Mouse (Mus musculus): Measurements from ENCODE around the gene Mthfd1. TPM values are rescaled to one million over a fixed set of nuclear protein-coding genes. Genes with fewer than 3 reads are reported as not detected.

Gene Mthfd1
- polyA plus RNA-seq, 1 experiment from 2014 or later: 62.5 TPM

- no peaks in the 10 kb centered on the region for H3K27me3 ChIP-seq (ENCODE audit: insufficient read depth, poor library complexity, severe bottlenecking)
- H3K9me3 ChIP-seq: no peaks in the 10 kb centered on the region
- peaks cover 70% of the 10 kb centered on the region for H3K36me3 ChIP-seq
- H3K4me3 ChIP-seq: no peak overlapping the region
- H3K27ac ChIP-seq: no peak overlapping the region
- no peak for DNase-seq (ENCODE audit: low spot score)
- peaks cover 18% of the 10 kb centered on the region for H3K4me1 ChIP-seq (replicated peaks)
- WGBS: 97% methylated on average over 2 of the region's 2 CpGs
These were observed 35.2 kb downstream of the Mthfd1 start for GRCm38 (mm10) chr12:76290271-76290670.

- Histone ChIP-seq H3K9me3 (no peaks in the 10 kb centered on the region), H3K4me1 (replicated peaks) (peaks cover 10% of the 10 kb centered on the region), H3K36me3 (peaks cover 93% of the 10 kb centered on the region), H3K27ac (no peak overlapping the region), H3K27me3 (ENCODE audit: insufficient read depth, poor library complexity, severe bottlenecking) (no peaks in the 10 kb centered on the region), H3K4me3 (no peak overlapping the region)
- 68% methylated on average over 7 of the region's 7 CpGs for WGBS
- DNase-seq (ENCODE audit: low spot score): peak; percentile 59
These were observed 38.1 kb downstream of the Mthfd1 start for GRCm38 (mm10) chr12:76293192-76293591.

GRCm38 (mm10) chr12:76297830-76298229, 42.7 kb downstream of the Mthfd1 start:
- Histone ChIP-seq H3K36me3 (peaks cover 91% of the 10 kb centered on the region), H3K27me3 (ENCODE audit: insufficient read depth, poor library complexity, severe bottlenecking) (no peaks in the 10 kb centered on the region), H3K4me1 (replicated peaks) (no peaks in the 10 kb centered on the region), H3K4me3 (no peak overlapping the region), H3K27ac (no peak overlapping the region), H3K9me3 (no peaks in the 10 kb centered on the region)
- 88% methylated on average over 5 of the region's 5 CpGs for WGBS
- DNase-seq (ENCODE audit: low spot score): no peak

GRCm38 (mm10) chr12:76299361-76299906, 44.3 kb downstream of the Mthfd1 start:
- H3K9me3 ChIP-seq: no peaks in the 10 kb centered on the region
- no peaks in the 10 kb centered on the region for H3K4me1 ChIP-seq (replicated peaks)
- no peak overlapping the region for H3K27ac ChIP-seq
- H3K36me3 ChIP-seq: peaks cover 95% of the 10 kb centered on the region
- 94% methylated on average over 9 of the region's 9 CpGs for WGBS
- H3K27me3 ChIP-seq (ENCODE audit: insufficient read depth, poor library complexity, severe bottlenecking): no peaks in the 10 kb centered on the region
- no peak overlapping the region for H3K4me3 ChIP-seq
- no peak for DNase-seq (ENCODE audit: low spot score)

GRCm38 (mm10) chr12:76300367-76300766, 45.3 kb downstream of the Mthfd1 start:
- WGBS: 93% methylated on average over 10 of the region's 10 CpGs
- DNase-seq (ENCODE audit: low spot score): no peak

GRCm38 (mm10) chr12:76303474-76303873, 48.4 kb downstream of the Mthfd1 start:
- Histone ChIP-seq H3K4me3 (no peak overlapping the region), H3K27ac (no peak overlapping the region), H3K27me3 (ENCODE audit: insufficient read depth, poor library complexity, severe bottlenecking) (no peaks in the 10 kb centered on the region), H3K36me3 (peaks cover 93% of the 10 kb centered on the region), H3K9me3 (no peaks in the 10 kb centered on the region), H3K4me1 (replicated peaks) (peaks cover 5% of the 10 kb centered on the region; the same call in 1 of the 2 replicates)
- 95% methylated on average over 11 of the region's 11 CpGs for WGBS
- no peak for DNase-seq (ENCODE audit: low spot score)

More at GRCm38 (mm10) chr12:76300367-76300766, 45.3 kb downstream of the Mthfd1 start:
- H3K4me1 ChIP-seq (replicated peaks): no peaks in the 10 kb centered on the region
- H3K27me3 ChIP-seq (ENCODE audit: insufficient read depth, poor library complexity, severe bottlenecking): no peaks in the 10 kb centered on the region
- H3K36me3 ChIP-seq: peaks cover 94% of the 10 kb centered on the region
- H3K4me3 ChIP-seq: no peak overlapping the region
- H3K9me3 ChIP-seq: no peaks in the 10 kb centered on the region
- H3K27ac ChIP-seq: no peak overlapping the region

GRCm38 (mm10) chr12:76304199-76304598, 49.1 kb downstream of the Mthfd1 start:
- Histone ChIP-seq H3K27me3 (ENCODE audit: insufficient read depth, poor library complexity, severe bottlenecking) (no peaks in the 10 kb centered on the region), H3K36me3 (peaks cover 93% of the 10 kb centered on the region), H3K27ac (no peak overlapping the region), H3K4me1 (replicated peaks) (peaks cover 5% of the 10 kb centered on the region; the same call in 1 of the 2 replicates), H3K9me3 (no peaks in the 10 kb centered on the region), H3K4me3 (no peak overlapping the region)
- whole genome bisulfite sequencing: 90% methylated on average over 4 of the region's 4 CpGs
- DNase-seq (ENCODE audit: low spot score): no peak

- Histone ChIP-seq H3K36me3 (peaks cover 89% of the 10 kb centered on the region), H3K9me3 (no peaks in the 10 kb centered on the region), H3K27ac (no peak overlapping the region), H3K4me3 (no peak overlapping the region), H3K27me3 (ENCODE audit: insufficient read depth, poor library complexity, severe bottlenecking) (no peaks in the 10 kb centered on the region), H3K4me1 (replicated peaks) (peaks cover 5% of the 10 kb centered on the region; the same call in 1 of the 2 replicates)
- WGBS: 90% methylated on average over 8 of the region's 8 CpGs
- DNase-seq (ENCODE audit: low spot score): no peak
These were observed 50.0 kb downstream of the Mthfd1 start for GRCm38 (mm10) chr12:76305107-76305506.

GRCm38 (mm10) chr12:76306852-76307561, 51.9 kb downstream of the Mthfd1 start:
- Histone ChIP-seq H3K4me3 (no peak overlapping the region), H3K9me3 (no peaks in the 10 kb centered on the region), H3K36me3 (peaks cover 88% of the 10 kb centered on the region), H3K27ac (peak overlapping the region; percentile 40), H3K4me1 (replicated peaks) (peaks cover 21% of the 10 kb centered on the region), H3K27me3 (ENCODE audit: insufficient read depth, poor library complexity, severe bottlenecking) (no peaks in the 10 kb centered on the region)
- DNase-seq (ENCODE audit: low spot score): no peak
- 88% methylated on average over 9 of the region's 9 CpGs for WGBS

GRCm38 (mm10) chr12:76307964-76308363, 52.9 kb downstream of the Mthfd1 start:
- Histone ChIP-seq H3K27ac (peak overlapping the region; percentile 36), H3K27me3 (ENCODE audit: insufficient read depth, poor library complexity, severe bottlenecking) (no peaks in the 10 kb centered on the region), H3K4me3 (no peak overlapping the region), H3K9me3 (no peaks in the 10 kb centered on the region), H3K36me3 (peaks cover 89% of the 10 kb centered on the region), H3K4me1 (replicated peaks) (peaks cover 21% of the 10 kb centered on the region)
- peak; percentile 19 for DNase-seq (ENCODE audit: low spot score)
- 68% methylated on average over 9 of the region's 9 CpGs for WGBS

- Histone ChIP-seq H3K4me1 (replicated peaks) (peaks cover 21% of the 10 kb centered on the region), H3K9me3 (no peaks in the 10 kb centered on the region), H3K4me3 (no peak overlapping the region), H3K36me3 (peaks cover 89% of the 10 kb centered on the region), H3K27me3 (ENCODE audit: insufficient read depth, poor library complexity, severe bottlenecking) (no peaks in the 10 kb centered on the region), H3K27ac (peak overlapping the region; percentile 69; the same call in 1 of the 2 replicates)
- DNase-seq (ENCODE audit: low spot score): no peak
- WGBS: 88% methylated on average over 5 of the region's 5 CpGs
These were observed 53.3 kb downstream of the Mthfd1 start for GRCm38 (mm10) chr12:76308436-76308835.

GRCm38 (mm10) chr12:76310007-76310406, 54.9 kb downstream of the Mthfd1 start:
- H3K4me1 ChIP-seq (replicated peaks): peaks cover 21% of the 10 kb centered on the region
- no peak overlapping the region for H3K27ac ChIP-seq
- no peak overlapping the region for H3K4me3 ChIP-seq
- DNase-seq (ENCODE audit: low spot score): no peak
- H3K36me3 ChIP-seq: peaks cover 90% of the 10 kb centered on the region
- H3K27me3 ChIP-seq (ENCODE audit: insufficient read depth, poor library complexity, severe bottlenecking): no peaks in the 10 kb centered on the region
- 90% methylated on average over 6 of the region's 6 CpGs for WGBS
- H3K9me3 ChIP-seq: no peaks in the 10 kb centered on the region

- 77% methylated on average over 6 of the region's 6 CpGs for WGBS
- Histone ChIP-seq H3K36me3 (peaks cover 88% of the 10 kb centered on the region), H3K27ac (peak overlapping the region; percentile 53; the same call in 1 of the 2 replicates), H3K4me3 (no peak overlapping the region), H3K9me3 (no peaks in the 10 kb centered on the region), H3K27me3 (ENCODE audit: insufficient read depth, poor library complexity, severe bottlenecking) (no peaks in the 10 kb centered on the region), H3K4me1 (replicated peaks) (peaks cover 21% of the 10 kb centered on the region)
- peak; percentile 13 for DNase-seq (ENCODE audit: low spot score)
These were observed 55.5 kb downstream of the Mthfd1 start for GRCm38 (mm10) chr12:76310633-76311032.
